Mouse (Mus musculus): ENCODE results near the gene Pvalb.

Pvalb gene

DNA sequence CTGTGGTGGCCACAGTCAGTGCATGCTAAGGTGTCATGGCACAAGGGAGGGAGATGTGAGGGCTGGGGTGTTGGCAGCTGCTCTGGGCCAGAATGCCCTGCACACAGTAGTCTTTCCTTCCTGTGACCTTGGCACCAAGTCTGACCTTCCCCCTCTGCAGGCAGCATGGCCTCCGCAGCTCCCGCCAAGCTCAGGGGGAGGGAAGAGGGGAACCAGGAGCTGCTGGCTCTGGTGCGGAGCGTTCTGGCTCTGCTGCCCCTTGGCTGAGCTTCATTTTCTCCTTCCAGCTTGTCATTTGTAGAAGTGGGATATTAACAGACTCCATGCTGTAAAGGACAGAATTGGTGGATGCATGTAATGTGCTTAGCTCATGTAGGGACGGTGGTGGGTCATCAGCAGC is 47.9 kb downstream of the Pvalb start:
- DNase-seq (ENCODE audit: low spot score in 2 of 2) = no peak

DNA sequence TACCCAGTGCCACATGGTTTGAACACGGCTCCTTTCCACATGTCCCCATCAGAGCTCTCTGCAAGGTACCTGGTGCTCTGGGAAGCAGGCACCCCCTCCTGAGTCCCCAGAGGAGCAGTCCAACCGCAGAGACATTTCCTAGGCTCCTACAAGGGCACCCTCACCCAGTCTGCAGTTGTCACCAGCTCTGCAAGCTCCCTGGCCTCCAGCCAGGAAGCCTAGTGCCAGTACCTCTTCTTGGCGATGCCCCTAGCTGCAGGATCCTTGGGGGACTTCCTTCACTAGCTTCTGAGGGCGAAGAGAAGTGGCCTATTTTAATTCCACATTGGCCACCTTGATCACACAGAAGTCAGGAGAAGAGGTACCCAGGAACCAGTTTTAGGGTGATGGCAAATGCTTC is 48.4 kb downstream of the Pvalb start:
- no peak for DNase-seq (ENCODE audit: low spot score in 2 of 2)

DNA sequence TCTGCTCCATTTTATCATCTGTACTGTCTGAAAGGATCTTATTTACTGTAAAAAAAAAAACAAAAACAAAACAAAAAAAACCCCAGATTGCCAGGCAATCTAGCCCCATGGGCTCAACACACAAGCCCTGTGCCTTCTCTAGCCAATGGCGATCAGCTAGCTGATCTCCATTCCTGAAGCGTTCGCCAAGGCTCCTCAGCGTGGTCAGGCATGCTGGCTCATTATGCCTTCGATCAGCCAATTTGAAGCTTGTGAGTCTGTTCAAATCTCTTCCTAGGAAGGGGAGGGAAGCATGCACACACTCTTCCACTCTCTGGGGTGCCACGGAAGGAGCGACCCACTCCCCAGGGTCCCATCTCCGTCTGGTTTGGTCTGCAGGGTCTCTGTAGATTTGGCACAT is 48.9 kb downstream of the Pvalb start:
- DNase-seq (ENCODE audit: low spot score in 2 of 2) = no peak

DNA sequence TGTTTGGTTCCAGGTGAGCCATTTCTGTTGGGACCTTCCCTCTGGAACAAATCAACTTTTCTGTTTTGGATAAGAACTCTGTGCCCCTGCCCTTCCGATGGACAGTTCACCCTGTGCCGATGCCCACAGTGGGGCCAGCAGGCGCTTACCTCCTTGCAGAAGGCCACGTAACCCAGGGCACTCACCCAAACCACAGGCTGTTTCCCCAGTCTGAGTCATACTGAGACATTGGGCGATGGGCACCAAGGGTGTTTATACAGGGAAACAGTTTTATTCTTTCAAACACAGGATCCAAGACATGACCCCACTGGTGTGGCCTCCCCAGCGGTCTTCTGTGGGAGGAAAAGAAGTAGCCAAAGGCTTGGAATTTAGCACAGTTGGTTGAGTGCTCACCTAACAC is 50.8 kb downstream of the Pvalb start:
- no peak for DNase-seq (ENCODE audit: low spot score in 2 of 2)

DNA sequence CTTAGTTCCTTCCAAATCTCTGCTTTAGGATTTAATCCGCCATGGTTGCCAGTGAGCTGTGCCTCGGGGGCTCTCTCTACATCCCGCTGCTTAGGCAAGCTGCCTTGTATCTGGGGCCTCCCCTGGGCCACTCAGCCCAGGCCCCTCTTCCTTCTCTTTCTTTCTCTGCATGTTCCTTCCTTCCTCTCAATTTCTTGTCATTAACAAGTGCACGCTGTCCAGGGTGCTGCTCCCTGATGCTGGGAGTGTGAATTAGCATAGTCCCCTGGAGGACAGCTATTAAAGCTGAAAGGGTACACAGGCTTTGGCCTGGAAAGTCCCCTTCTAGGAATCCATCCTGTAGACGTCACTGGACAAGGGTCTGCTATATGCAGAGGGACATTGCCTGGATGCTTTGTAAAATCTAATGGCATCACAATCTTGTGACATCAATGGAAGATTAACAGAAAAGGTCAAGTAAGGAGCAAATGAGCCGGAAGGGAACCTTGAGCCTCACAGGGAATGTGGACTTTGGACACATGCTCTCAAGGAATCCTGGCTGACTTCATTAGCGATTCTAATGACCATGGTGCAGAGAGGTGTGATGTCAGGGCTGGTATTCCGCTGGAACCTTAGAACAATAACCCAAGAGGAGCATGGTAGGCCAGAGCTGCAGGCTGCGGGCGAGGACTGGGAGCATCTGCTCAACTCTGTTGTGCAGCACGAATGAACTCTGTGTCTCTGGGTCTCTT is 53.0 kb downstream of the Pvalb start:
- no peak for DNase-seq (ENCODE audit: low spot score in 2 of 2)

DNA sequence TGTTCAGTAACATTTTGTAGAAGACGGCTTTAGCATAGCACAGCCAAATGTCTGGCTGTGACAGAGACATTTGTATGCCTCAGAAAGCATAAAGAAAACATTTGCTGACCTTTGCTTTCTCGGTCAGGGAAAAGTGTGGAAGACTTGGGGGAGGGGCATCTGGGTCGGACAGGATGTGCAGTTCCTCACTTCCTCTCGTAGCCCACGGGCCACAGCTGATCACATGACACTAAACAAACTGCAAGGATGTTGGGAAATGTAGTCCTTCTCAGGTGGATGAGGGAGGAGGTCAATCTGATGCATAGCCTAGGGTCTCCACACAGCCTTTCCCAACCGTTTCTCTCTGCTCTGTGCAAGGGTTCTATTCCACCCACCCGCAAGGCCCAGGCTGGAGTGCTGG is 57.6 kb downstream of the Pvalb start:
- no peak for DNase-seq (ENCODE audit: low spot score in 2 of 2)
